27 mouse cellular contexts compared by ENCODE assay signal in genomic region chr15:51507126-51507525, GRCm38 (mm10).
DNase-seq lines count a peak whose midpoint lies in the region; ATAC-seq and TF ChIP-seq lines count a peak whose summit lies in the region.
"Had no signal": no experiment of that assay in that cellular context is flagged by ENCODE, and none has a peak within 500 bp of the region (broad histone marks: within the 10 kb centered on the region; RNA-seq: fewer than 3 reads in every experiment).

No protein-coding gene starts in this region.

- H3K27me3 ChIP-seq in liver, postnatal 0 days (ENCODE audit: insufficient read depth, low read length), result no peaks in the 10 kb centered on the region
- H3K27me3 ChIP-seq in liver, embryonic 11.5 days (replicated peaks; ENCODE audit: control insufficient read depth, insufficient read depth, low read length), result no peaks in the 10 kb centered on the region
- H3K27me3 ChIP-seq: embryonic facial prominence, embryonic 13.5 days; embryonic facial prominence, embryonic 15.5 days; forebrain, embryonic 12.5 days had no signal

- no peaks in the 10 kb centered on the region for H3K4me1 ChIP-seq in liver, postnatal 0 days (ENCODE audit: insufficient read depth)
- no peaks in the 10 kb centered on the region for H3K4me1 ChIP-seq in liver, embryonic 11.5 days (replicated peaks; ENCODE audit: control insufficient read depth, insufficient read depth, low read length)

- H3K9me3 ChIP-seq in liver, postnatal 0 days (ENCODE audit: low read length), result no peaks in the 10 kb centered on the region
- no peaks in the 10 kb centered on the region for H3K9me3 ChIP-seq in liver, embryonic 11.5 days (ENCODE audit: control insufficient read depth, low read length)
- H3K9me3 ChIP-seq: embryonic facial prominence, embryonic 13.5 days; embryonic facial prominence, embryonic 15.5 days; forebrain, embryonic 12.5 days; G1E had no signal

- no peak overlapping the region for H3K4me3 ChIP-seq in liver, postnatal 0 days (ENCODE audit: low read depth, low read length)
- no peak overlapping the region for H3K4me3 ChIP-seq in liver, embryonic 11.5 days (ENCODE audit: low read depth, low read length)
- H3K4me3 ChIP-seq: embryonic facial prominence, embryonic 13.5 days; embryonic facial prominence, embryonic 15.5 days; erythroblast, embryonic 14.5 days; forebrain, embryonic 12.5 days had no signal

- no peak for TF ChIP-seq EP300 in liver, postnatal 0 days (IDR thresholded peaks at IDR 0.05; ENCODE audit: low read depth)

- no peak overlapping the region for H3K9ac ChIP-seq in liver, postnatal 0 days (replicated peaks)
- H3K9ac ChIP-seq in liver, embryonic 11.5 days (ENCODE audit: low read depth, low read length), result no peak overlapping the region
- H3K9ac ChIP-seq: embryonic facial prominence, embryonic 13.5 days; embryonic facial prominence, embryonic 15.5 days; forebrain, embryonic 12.5 days had no signal

- no peak overlapping the region for H3K4me2 ChIP-seq in liver, postnatal 0 days (ENCODE audit: low read depth, low read length)
- H3K4me2 ChIP-seq in liver, embryonic 11.5 days, result no peak overlapping the region
- H3K4me2 ChIP-seq: embryonic facial prominence, embryonic 13.5 days; embryonic facial prominence, embryonic 15.5 days; forebrain, embryonic 12.5 days had no signal

- 54% methylated on average over 2 of the region's 2 CpGs for WGBS in liver, postnatal 0 days (ENCODE audit: insufficient replicate concordance)
- 66% methylated on average over 2 of the region's 2 CpGs for WGBS in liver, embryonic 11.5 days

- H3K36me3 ChIP-seq in liver, postnatal 0 days (replicated peaks; ENCODE audit: insufficient read depth, low read length), result no peaks in the 10 kb centered on the region
- H3K36me3 ChIP-seq in liver, embryonic 11.5 days (ENCODE audit: control insufficient read depth, insufficient read depth, low read length), result no peaks in the 10 kb centered on the region
- H3K36me3 ChIP-seq: embryonic facial prominence, embryonic 13.5 days; embryonic facial prominence, embryonic 15.5 days; forebrain, embryonic 12.5 days; G1E had no signal

- DNase-seq in liver, postnatal 0 days, result no peak
- DNase-seq in liver, embryonic 11.5 days (ENCODE audit: low spot score), result no peak
- no peak for DNase-seq in adipocyte (ENCODE audit: low spot score)
- no peak for DNase-seq in right cerebral cortex, postnatal 25 days
- DNase-seq in right cerebral cortex, postnatal 10 days (ENCODE audit: low spot score in 2 of 2), result no peak
- DNase-seq: adrenal gland, adult 2 months; adrenal gland, postnatal 10 days; adrenal gland, postnatal 25 days; cerebellum, adult 11 months; cerebellum, adult 18-20 months; cerebellum, adult 8-10 months; cerebellum, adult 9-11 months; cerebellum, postnatal 14 days; cerebellum, postnatal 36 days; embryo, embryonic 11 days had no signal

- no peak for TF ChIP-seq CTCF in liver, postnatal 0 days (IDR thresholded peaks at IDR 0.05; ENCODE audit: low read depth)

- H3K27ac ChIP-seq in liver, postnatal 0 days (ENCODE audit: low read depth), result no peak overlapping the region
- no peak overlapping the region for H3K27ac ChIP-seq in liver, embryonic 11.5 days (ENCODE audit: low read depth, low read length)
- H3K27ac ChIP-seq: embryonic facial prominence, embryonic 13.5 days; embryonic facial prominence, embryonic 15.5 days; forebrain, embryonic 12.5 days had no signal

- ATAC-seq in liver, postnatal 0 days, result 0 out of 2 replicates have a peak, but pooled peaks have one; percentile 31
- no peak for ATAC-seq in liver, embryonic 11.5 days (replicated peaks; ENCODE audit: low FRiP score)
- peak; percentile 58 for ATAC-seq in granulocyte monocyte progenitor cell, adult 5-6 weeks (replicated peaks; ENCODE audit: poor library complexity, severe bottlenecking)
- peak; percentile 97 for ATAC-seq in megakaryocyte, adult 5-6 weeks (ENCODE audit: poor library complexity, severe bottlenecking)
- ATAC-seq in neutrophil, adult 5-6 weeks (ENCODE audit: extremely low read depth, insufficient number of reproducible peaks, low FRiP score, poor library complexity, severe bottlenecking), result 0 out of 2 replicates have a peak, but pooled peaks have one; percentile 30
- ATAC-seq: activated CD4-positive, CD25-positive, alpha-beta regulatory T cell, adult 4 months; forebrain, embryonic 14.5 days; forebrain, embryonic 16.5 days; Patski had no signal
